Mouse (Mus musculus) fat pad, adult 2 months (tissue): ENCODE results near the gene Ttll6.

Experiments
- DNase-seq: peaks from one replicate; pipeline ENCODE4 v3.0.0-alpha.2; 2011; ENCODE audit warnings: low read depth, low spot score; ENCODE audit errors: extremely low read depth

The Ttll6 gene

DNA sequence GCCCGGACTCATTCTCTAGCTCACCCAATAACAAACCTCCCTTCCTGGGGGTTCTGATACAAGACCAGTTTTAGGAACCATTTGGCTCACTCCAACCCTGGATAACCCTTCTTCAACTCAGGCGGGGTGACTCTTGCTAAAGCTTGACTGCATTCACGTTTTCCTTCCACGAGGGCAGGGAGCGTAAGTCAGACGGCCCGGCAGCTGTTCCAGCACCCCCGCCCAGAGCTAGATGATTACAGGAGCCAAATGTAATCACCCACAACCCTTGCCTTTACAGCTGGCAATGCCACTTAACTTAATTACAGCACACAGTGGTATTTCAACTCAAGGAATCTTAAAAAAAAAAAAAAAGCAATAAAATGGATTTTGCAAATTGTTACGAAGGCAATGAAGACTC is 34.5 kb downstream of the Ttll6 start:
- no peak for DNase-seq

DNA sequence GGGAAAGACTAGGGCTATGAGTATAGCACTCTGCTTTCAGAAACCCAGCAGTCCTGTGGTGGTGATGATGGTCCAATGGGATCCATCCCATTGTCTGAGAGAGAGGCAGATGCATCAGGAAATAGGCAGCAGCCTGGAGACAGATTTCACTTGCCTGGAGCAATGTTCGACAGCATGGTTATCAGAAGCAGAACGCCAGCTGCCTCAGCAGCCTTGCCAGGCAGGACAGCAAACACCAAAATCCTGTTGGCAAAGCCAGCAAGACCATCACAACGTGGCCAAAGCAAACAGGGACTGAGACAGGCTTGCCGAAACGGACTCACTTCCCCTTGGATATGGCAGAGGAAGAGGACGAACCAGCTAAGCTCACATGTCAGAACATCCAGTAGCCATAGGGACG is 35.4 kb downstream of the Ttll6 start:
- no peak for DNase-seq

GRCm38 (mm10) chr11:96170711-96171379 is 37.3 kb downstream of the Ttll6 start:
- DNase-seq, result no peak

GRCm38 (mm10) chr11:96171601-96172000 is 38.0 kb downstream of the Ttll6 start:
- no peak for DNase-seq

DNA sequence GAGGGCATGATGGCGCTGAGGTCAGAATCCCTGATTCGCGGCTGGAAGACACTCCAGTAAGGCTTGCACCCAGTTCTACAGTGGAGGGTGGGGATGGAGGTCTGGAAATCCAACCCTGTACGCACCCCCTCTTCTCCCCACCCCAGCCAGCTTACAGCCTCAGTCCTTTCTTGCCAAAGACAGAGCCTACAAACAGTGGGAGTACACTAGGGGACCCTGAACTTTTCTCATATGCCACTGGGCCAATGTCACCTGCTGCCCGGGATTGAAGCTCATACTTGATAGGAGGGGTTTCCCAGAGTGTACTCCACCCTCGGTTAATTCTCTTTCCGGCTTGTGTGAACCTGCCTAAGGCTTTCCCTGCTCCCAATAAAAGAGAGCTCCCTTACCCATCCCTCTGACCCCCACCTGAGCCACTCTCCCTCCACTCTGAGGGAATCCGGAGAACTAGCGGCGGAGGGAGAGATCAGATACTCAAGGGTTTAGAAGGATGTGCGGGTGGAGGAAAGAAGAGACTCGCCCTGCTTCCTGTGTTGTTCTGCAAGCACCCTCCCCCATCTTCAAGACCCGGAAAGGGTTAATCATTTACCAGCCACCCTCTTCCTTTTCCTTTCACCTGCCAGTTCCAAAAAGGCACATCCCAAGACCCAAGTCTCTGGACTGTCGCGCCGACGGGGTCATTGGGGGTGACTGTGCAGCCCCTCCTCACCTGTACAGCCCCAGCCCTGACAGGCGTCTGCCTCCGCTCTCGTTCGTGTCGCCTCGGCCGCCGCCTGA is 39.1 kb downstream of the Ttll6 start:
- no peak for DNase-seq

- no peak for DNase-seq
Observed at GRCm38 (mm10) chr11:96173288-96173840, 39.8 kb downstream of the Ttll6 start.

GRCm38 (mm10) chr11:96174881-96175280 is 41.3 kb downstream of the Ttll6 start:
- DNase-seq, result no peak

GRCm38 (mm10) chr11:96175511-96175910 is 41.9 kb downstream of the Ttll6 start:
- DNase-seq, result no peak

DNA sequence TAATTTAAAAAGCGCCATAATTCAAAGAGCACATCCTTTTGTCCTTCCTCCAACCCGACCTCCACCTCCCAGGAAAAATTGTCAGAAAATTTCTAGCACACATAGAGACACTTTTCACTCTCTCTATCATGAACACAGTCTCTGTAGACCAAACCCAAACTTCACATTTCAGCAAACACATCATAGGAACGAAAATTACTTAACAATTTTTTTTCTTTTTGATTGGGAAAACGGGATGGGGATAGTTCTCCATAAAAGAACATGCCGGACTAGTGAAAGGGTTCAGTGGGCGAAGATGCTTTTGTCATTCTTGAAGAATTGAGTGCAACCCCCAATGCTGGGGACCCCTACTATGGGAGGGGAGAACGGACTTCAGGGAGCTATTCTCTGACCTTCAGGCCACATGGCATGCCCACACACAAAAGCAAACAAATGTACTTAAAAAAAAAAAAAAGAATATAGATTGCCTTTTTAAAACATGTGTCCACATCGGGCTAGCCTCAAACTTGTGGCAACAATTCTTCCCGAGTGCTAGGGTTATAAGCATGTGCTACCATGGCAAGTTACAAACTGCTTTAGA is 42.5 kb downstream of the Ttll6 start:
- DNase-seq, result no peak

- no peak for DNase-seq
Observed at GRCm38 (mm10) chr11:96176841-96177240, 43.3 kb downstream of the Ttll6 start.

- DNase-seq, result no peak
Observed at GRCm38 (mm10) chr11:96177546-96178174, 44.1 kb downstream of the Ttll6 start.

- no peak for DNase-seq
Observed at GRCm38 (mm10) chr11:96178356-96178755, 44.8 kb downstream of the Ttll6 start.

DNA sequence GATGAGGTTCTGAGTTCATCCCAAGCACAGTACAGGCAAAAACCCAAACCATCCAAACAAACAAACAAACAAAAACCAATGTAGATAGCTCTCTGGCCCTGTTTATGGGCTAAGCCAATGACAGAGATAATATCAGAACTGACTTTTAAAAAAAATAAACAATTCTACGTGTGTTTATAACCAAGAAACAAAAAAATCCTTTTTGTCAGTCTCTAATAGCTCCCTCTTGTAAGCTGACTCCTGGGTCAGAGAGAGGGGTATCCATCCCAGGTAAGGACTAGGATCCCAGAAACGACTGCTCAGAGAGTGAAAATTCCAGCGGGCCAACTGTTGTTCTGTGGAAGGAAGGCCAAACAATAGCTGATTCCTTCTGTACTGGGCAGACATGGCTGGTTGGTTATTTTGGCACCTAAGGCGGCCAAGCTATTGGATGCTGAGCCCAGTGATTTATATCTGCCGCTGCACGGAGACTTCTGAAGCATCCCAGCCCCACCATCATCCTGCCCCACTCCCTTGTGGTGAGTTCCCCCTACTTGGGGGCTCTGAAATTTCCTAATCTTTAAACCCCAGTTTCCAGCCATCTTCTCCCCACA is 45.4 kb downstream of the Ttll6 start:
- no peak for DNase-seq

- DNase-seq, result no peak
Observed at GRCm38 (mm10) chr11:96181061-96181460, 47.5 kb downstream of the Ttll6 start.

DNA sequence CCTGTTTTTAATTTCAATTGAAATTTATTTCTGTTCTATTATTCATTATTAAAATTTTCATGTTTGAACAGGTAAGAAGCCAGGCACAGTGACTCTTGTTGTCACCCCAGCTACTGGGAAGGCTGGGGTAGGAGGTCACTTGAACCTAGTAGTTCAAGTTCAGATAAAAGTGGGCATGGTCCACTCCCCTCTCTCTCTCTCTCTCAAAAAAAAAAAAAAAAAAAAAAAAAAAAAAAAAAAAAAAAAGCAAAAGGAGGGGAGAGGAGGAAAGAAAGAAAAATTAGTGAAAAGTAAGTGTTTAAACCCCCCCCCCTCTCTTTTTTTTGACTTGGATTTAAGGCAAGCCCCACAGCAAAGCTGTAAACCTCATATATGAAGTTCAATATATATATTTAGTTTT is 50.6 kb downstream of the Ttll6 start:
- no peak for DNase-seq

DNA sequence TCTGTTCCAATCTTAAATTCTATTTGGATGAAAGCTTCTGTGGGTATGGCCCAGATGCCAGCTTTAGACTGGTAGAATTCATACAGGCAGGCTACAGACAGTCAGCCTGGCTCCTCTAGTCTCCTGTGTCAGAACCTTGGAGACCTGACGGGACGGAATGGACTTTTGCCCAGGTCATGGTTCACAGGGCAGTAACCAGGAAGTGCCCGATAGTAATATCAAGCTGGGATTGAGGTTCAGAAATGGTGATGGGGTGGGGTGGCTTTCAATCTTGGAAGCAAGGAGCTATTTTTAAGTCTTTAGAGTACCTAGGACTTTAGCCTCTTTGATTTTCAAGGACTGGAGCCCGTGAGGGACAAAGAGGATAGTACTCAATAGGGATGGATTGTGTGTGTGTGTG is 53.7 kb downstream of the Ttll6 start:
- DNase-seq, result no peak

GRCm38 (mm10) chr11:96189810-96190522 is 56.4 kb downstream of the Ttll6 start:
- DNase-seq, result no peak

DNA sequence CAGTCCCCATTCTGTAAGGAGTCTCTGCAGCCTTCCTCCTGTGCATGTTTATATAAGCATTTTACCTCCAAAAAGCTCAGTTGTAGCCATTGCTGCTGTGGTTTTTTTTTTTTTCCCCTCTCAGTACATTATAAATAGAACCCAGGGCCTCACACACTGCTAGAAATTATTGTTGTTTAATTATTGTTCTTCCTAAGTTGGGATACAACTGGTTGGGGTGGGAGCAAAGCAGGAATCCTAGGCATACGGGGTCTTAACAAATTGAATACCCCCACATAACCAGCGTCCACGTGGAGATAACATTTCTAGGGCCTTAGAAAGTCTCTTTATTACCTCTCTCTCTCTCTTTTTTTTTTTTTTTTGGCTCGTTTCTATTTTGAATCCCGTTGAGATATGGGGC is 57.5 kb downstream of the Ttll6 start:
- no peak for DNase-seq

GRCm38 (mm10) chr11:96193521-96194400 is 60.2 kb downstream of the Ttll6 start, which contains the start of gene Hoxb13:
Gene Hoxb13, plus strand, starts transcription at chr11:96194316.
- DNase-seq, result no peak

DNA sequence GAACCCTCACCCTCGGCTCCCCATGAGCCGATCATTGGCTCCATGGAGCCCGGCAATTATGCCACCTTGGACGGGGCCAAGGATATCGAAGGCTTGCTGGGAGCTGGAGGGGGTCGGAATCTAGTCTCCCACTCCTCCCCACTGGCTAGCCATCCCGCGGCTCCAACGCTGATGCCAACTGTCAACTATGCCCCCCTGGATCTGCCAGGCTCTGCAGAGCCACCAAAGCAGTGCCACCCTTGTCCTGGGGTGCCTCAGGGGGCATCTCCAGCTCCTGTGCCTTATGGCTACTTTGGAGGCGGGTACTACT is 60.8 kb downstream of the Ttll6 start:
- no peak for DNase-seq
